Mouse (Mus musculus) stomach, postnatal 0 days (tissue): ENCODE measurements around the gene Dhx37. TPM values are rescaled to one million over a fixed set of nuclear protein-coding genes. Genes with fewer than 3 reads are reported as not detected.
A peak's percentile ranks its signal among the peaks of the same experiment; 100 is the strongest.

ENCODE experiments used
- ATAC-seq: fragments of 200-750 bp; cut with Nextera tagmentation; 2 replicates; pipeline ENCODE4 v1.8.0; 2017; ENCODE audit not compliant: low FRiP score, low TSS enrichment
- DNase-seq: peaks from one replicate; pipeline ENCODE4 v3.0.0-alpha.2; 2016; ENCODE audit warnings: low spot score
- H3K27ac ChIP-seq: fragments of 300-500 bp; sonication (generic); replicated peaks from 2 replicates; pipeline ENCODE4 v1.5.1; 2014; ENCODE audit warnings: mild to moderate bottlenecking, control low read depth
- H3K27me3 ChIP-seq: fragments of 300-500 bp; sonication (generic); 2 replicates; pipeline ENCODE4 v1.6.1; 2014; ENCODE audit warnings: low read length; ENCODE audit not compliant: control insufficient read depth, insufficient read depth
- H3K36me3 ChIP-seq: fragments of 300-500 bp; sonication (generic); 2 replicates; pipeline ENCODE4 v1.6.1; 2014; ENCODE audit warnings: low read length, mixed read lengths; ENCODE audit not compliant: control insufficient read depth, insufficient read depth
- H3K4me1 ChIP-seq: fragments of 300-500 bp; sonication (generic); replicated peaks from 2 replicates; pipeline ENCODE4 v1.6.1; 2014; ENCODE audit warnings: antibody characterized with exemption; ENCODE audit not compliant: control insufficient read depth, insufficient read depth
- H3K4me2 ChIP-seq: fragments of 300-500 bp; sonication (generic); replicated peaks from 2 replicates; pipeline ENCODE4 v1.6.1; 2014; ENCODE audit warnings: low read depth, mild to moderate bottlenecking, control low read depth, moderate library complexity
- H3K4me3 ChIP-seq: fragments of 300-500 bp; sonication (generic); 2 replicates; pipeline ENCODE4 v1.5.1; 2014; ENCODE audit warnings: low read depth, low read length, control low read depth
- H3K9ac ChIP-seq: fragments of 300-500 bp; sonication (generic); 2 replicates; pipeline ENCODE4 v1.6.1; 2014; ENCODE audit warnings: mild to moderate bottlenecking, low read length, control low read depth, mixed read lengths
- H3K9me3 ChIP-seq: fragments of 300-500 bp; sonication (generic); 2 replicates; pipeline ENCODE4 v1.6.1; 2016; ENCODE audit warnings: low read length; ENCODE audit not compliant: control insufficient read depth
- CTCF ChIP-seq: IDR thresholded peaks from 2 replicates; pipeline ENCODE4 v1.5.1; 2016; ENCODE audit warnings: antibody characterized with exemption, low read depth, mild to moderate bottlenecking, moderate library complexity
- EP300 ChIP-seq: optimal IDR thresholded peaks from 2 replicates; pipeline ENCODE3; 2016; ENCODE audit warnings: antibody characterized with exemption
- WGBS: fragments of 180-500 bp; shearing (Covaris S2); extraction: QIAGEN DNeasy Blood & Tissue Kit; methylation state at CpG from one replicate; pipeline ENCODE4 v1.1.7; 2014; 5-methylcytosine and 5-hydroxymethylcytosine counted together
- polyA plus RNA-seq: library from polyadenylated mRNA; unstranded; fragments of >200 nt; fragmentation: Nextera tagmentation; extraction: Ambion mirVana; gene quantifications from 2 replicates; pipeline ENCODE4 v1.2.1, GENCODE M21; 2015

Dhx37 gene
- polyA plus RNA-seq, 1 experiment from 2014 or later: 3.3 TPM

GRCm38 (mm10) chr5:125472796-125473475, 39.0 kb upstream of the Dhx37 start:
- Histone ChIP-seq H3K4me3 (no peak overlapping the region), H3K9me3 (no peaks in the 10 kb centered on the region), H3K9ac (no peak overlapping the region), H3K4me2 (no peak overlapping the region), H3K4me1 (peaks cover 5% of the 10 kb centered on the region; the same call in 1 of the 2 replicates), H3K36me3 (no peaks in the 10 kb centered on the region), H3K27ac (no peak overlapping the region), H3K27me3 (no peaks in the 10 kb centered on the region)
- ATAC-seq (no peak), DNase-seq (no peak)
- TF ChIP-seq EP300: no peak
- no peak for TF ChIP-seq CTCF
- 67% methylated on average over 9 of the region's 9 CpGs for WGBS

DNA sequence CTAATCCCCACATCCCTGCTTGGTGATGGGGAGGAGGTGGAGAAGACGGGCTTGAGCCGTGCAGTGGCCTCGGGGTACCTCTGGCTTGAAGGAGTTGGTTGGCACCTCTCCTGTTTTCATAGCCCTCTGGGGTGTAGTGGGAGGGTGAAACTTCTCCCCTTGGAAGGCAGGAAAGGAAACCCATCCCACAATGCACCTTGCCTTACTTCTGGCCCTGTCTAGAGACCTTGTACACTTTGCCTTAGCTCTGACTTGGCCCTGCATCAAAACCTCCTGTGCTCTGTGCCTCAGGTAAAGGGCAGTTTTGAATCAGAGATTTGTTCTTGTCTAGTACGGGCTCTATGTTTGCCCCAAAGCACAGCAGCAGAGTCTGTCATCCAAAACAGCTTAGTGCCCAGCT, 36.8 kb upstream of the Dhx37 start:
- H3K4me2 ChIP-seq: no peak overlapping the region
- no peaks in the 10 kb centered on the region for H3K4me1 ChIP-seq
- no peaks in the 10 kb centered on the region for H3K27me3 ChIP-seq
- DNase-seq (no peak), ATAC-seq (no peak)
- H3K9me3 ChIP-seq: no peaks in the 10 kb centered on the region
- H3K27ac ChIP-seq: no peak overlapping the region
- WGBS: 75% methylated on average over 4 of the region's 4 CpGs
- no peak overlapping the region for H3K9ac ChIP-seq
- no peak overlapping the region for H3K4me3 ChIP-seq
- H3K36me3 ChIP-seq: no peaks in the 10 kb centered on the region
- TF ChIP-seq EP300: no peak
- TF ChIP-seq CTCF: no peak

- Histone ChIP-seq H3K4me1 (0 out of 2 replicates have a peak, but pooled peaks cover 2% of the 10 kb centered on the region), H3K36me3 (no peaks in the 10 kb centered on the region), H3K9ac (no peak overlapping the region), H3K27me3 (no peaks in the 10 kb centered on the region), H3K9me3 (no peaks in the 10 kb centered on the region), H3K4me2 (no peak overlapping the region), H3K4me3 (no peak overlapping the region), H3K27ac (no peak overlapping the region)
- 80% methylated on average over 14 of the region's 14 CpGs for WGBS
- DNase-seq (no peak), ATAC-seq (no peak)
- no peak for TF ChIP-seq CTCF
- no peak for TF ChIP-seq EP300
These were observed 33.3 kb upstream of the Dhx37 start for GRCm38 (mm10) chr5:125467261-125467660.

DNA sequence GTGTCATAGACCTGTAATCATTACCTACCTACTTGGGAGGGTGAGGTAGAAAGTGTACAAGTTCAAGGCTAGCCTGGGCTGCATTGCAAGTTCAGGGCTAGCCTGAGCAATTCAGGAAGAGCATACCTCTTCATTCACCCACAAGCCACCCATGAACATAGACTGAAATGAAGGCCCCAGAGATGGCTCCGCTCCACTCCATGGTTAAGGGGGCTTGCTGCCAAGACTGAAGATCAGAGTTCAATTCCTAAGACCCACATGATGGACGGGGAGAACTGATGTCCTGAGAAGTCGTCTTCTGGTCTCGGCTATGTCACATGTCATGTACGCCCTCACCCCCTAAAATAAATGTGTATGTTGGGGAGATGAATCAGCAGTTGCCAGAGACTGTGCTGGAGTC, 32.6 kb upstream of the Dhx37 start:
- Histone ChIP-seq H3K4me1 (0 out of 2 replicates have a peak, but pooled peaks cover 2% of the 10 kb centered on the region), H3K4me3 (no peak overlapping the region), H3K36me3 (no peaks in the 10 kb centered on the region), H3K9me3 (no peaks in the 10 kb centered on the region), H3K9ac (no peak overlapping the region), H3K4me2 (no peak overlapping the region), H3K27ac (no peak overlapping the region), H3K27me3 (no peaks in the 10 kb centered on the region)
- TF ChIP-seq EP300 (no peak), CTCF (no peak)
- WGBS: 75% methylated on average over 5 of the region's 5 CpGs
- DNase-seq: no peak
- ATAC-seq: no peak

- peak overlapping the region; percentile 48; the same call in 1 of the 2 replicates for H3K9ac ChIP-seq
- DNase-seq (peak; percentile 97), ATAC-seq (peak; percentile 100)
- 0% methylated on average over 25 of the region's 25 CpGs for WGBS
- H3K4me2 ChIP-seq: peak overlapping the region; percentile 54
- H3K4me3 ChIP-seq: peak overlapping the region; percentile 29
- H3K9me3 ChIP-seq: no peaks in the 10 kb centered on the region
- H3K36me3 ChIP-seq: no peaks in the 10 kb centered on the region
- H3K27ac ChIP-seq: peak overlapping the region; percentile 45; the same call in 1 of the 2 replicates
- H3K4me1 ChIP-seq: 0 out of 2 replicates have a peak, but pooled peaks cover 2% of the 10 kb centered on the region
- no peaks in the 10 kb centered on the region for H3K27me3 ChIP-seq
- TF ChIP-seq EP300 (no peak), CTCF (peak; percentile 18)
These were observed 31.8 kb upstream of the Dhx37 start for GRCm38 (mm10) chr5:125465701-125466106.

DNA sequence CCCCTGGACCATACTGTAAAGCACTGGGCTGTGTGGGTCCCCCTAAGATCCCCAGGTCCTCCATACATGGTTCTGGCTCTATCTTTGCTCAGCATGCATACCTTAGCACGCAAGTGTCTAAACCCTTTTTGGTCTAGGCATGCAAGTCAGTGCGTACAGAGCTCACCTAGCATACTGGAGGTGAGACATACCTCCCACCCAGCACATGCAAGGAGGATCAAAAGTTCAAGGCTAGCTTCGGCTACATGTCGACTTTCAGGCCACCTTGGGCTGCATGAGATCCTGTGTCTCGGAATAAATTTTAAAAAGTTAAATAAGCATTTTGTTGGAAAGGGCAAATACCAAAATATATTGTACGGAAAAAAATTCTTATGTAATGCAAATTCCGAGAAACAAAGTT, 31.3 kb upstream of the Dhx37 start:
- no peak for ATAC-seq
- DNase-seq: no peak
- Histone ChIP-seq H3K9me3 (no peaks in the 10 kb centered on the region), H3K4me3 (no peak overlapping the region), H3K27ac (no peak overlapping the region; the same call in 1 of the 2 replicates), H3K9ac (no peak overlapping the region), H3K4me2 (peak overlapping the region; percentile 37), H3K27me3 (no peaks in the 10 kb centered on the region), H3K4me1 (0 out of 2 replicates have a peak, but pooled peaks cover 2% of the 10 kb centered on the region), H3K36me3 (no peaks in the 10 kb centered on the region)
- WGBS: 23% methylated on average over 7 of the region's 7 CpGs
- no peak for TF ChIP-seq CTCF
- TF ChIP-seq EP300: no peak
